Mouse (Mus musculus) kidney, adult 2 months (tissue): ENCODE measurements around the gene Smarcc1.

Experiments
- CTCF ChIP-seq: fragments of 200-500 bp; conservative IDR thresholded peaks from 2 replicates; pipeline ENCODE4 v1.5.1; 2011; ENCODE audit warnings: low read depth, mild to moderate bottlenecking, control low read depth, low read length, moderate library complexity, mixed read lengths; ENCODE audit not compliant: insufficient read depth, insufficient read length
- POLR2A ChIP-seq: fragments of 200-500 bp; IDR thresholded peaks from one replicate; pipeline ENCODE4 v1.6.1; 2011; ENCODE audit warnings: low read depth, low read length, control low read depth

- TF ChIP-seq POLR2A = no peak
- TF ChIP-seq CTCF = peak; percentile 93
Measured at GRCm38 (mm10) chr9:110100627-110101600, 16.6 kb upstream of the Smarcc1 start.
